Mouse (Mus musculus) midbrain, embryonic 14.5 days (tissue): ENCODE results near the gene Matn1. TPM values are rescaled to one million over a fixed set of nuclear protein-coding genes. Genes with fewer than 3 reads are reported as not detected.
A peak's percentile ranks its signal among the peaks of the same experiment; 100 is the strongest.

Experiments used
- ATAC-seq: fragments of 200-750 bp; cut with Nextera tagmentation; 2 replicates; pipeline ENCODE4 v1.8.0; 2017; ENCODE audit warnings: moderate number of reproducible peaks, moderate library complexity; ENCODE audit not compliant: low FRiP score, low TSS enrichment
- DNase-seq: peaks from one replicate; pipeline ENCODE4 v3.0.0-alpha.2; 2015
- H3K27ac ChIP-seq: fragments of 300-500 bp; sonication (generic); replicated peaks from 2 replicates; pipeline ENCODE4 v1.5.1; 2014; ENCODE audit warnings: mild to moderate bottlenecking, low read depth, low read length, moderate library complexity
- H3K27me3 ChIP-seq: fragments of 300-500 bp; sonication (generic); 2 replicates; pipeline ENCODE4 v1.6.1; 2014; ENCODE audit warnings: low read length, control low read depth, mixed read lengths; ENCODE audit not compliant: control insufficient read depth, insufficient read depth
- H3K36me3 ChIP-seq: fragments of 300-500 bp; sonication (generic); 2 replicates; pipeline ENCODE4 v1.6.1; 2014; ENCODE audit warnings: low read length, control low read depth; ENCODE audit not compliant: control insufficient read depth, insufficient read depth
- H3K4me1 ChIP-seq: fragments of 300-500 bp; sonication (generic); 2 replicates; pipeline ENCODE4 v1.6.1; 2014; ENCODE audit warnings: mild to moderate bottlenecking, antibody characterized with exemption, low read length, control low read depth; ENCODE audit not compliant: control insufficient read depth, insufficient read depth
- H3K4me2 ChIP-seq: fragments of 300-500 bp; sonication (generic); 2 replicates; pipeline ENCODE4 v1.6.1; 2014; ENCODE audit warnings: mild to moderate bottlenecking, low read length, moderate library complexity
- H3K4me3 ChIP-seq: fragments of 300-500 bp; sonication (generic); replicated peaks from 2 replicates; pipeline ENCODE4 v1.5.1; 2014; ENCODE audit warnings: low read depth, low read length
- H3K9ac ChIP-seq: fragments of 300-500 bp; sonication (generic); replicated peaks from 2 replicates; pipeline ENCODE4 v1.6.1; 2014; ENCODE audit warnings: mild to moderate bottlenecking, low read length, moderate library complexity
- H3K9me3 ChIP-seq: fragments of 300-500 bp; sonication (generic); 2 replicates; pipeline ENCODE4 v1.6.1; 2016; ENCODE audit warnings: low read length, control low read depth, mixed read lengths; ENCODE audit not compliant: control insufficient read depth
- WGBS: fragments of 180-500 bp; shearing (Covaris S2); extraction: QIAGEN DNeasy Blood & Tissue Kit; methylation state at CpG from one replicate; pipeline ENCODE4 v1.1.7; 2014; 5-methylcytosine and 5-hydroxymethylcytosine counted together
- polyA plus RNA-seq: library from polyadenylated mRNA; unstranded; fragments of >200 nt; fragmentation: Nextera tagmentation; extraction: Ambion mirVana; gene quantifications from 2 replicates; pipeline ENCODE4 v1.2.1, GENCODE M21; 2014

Gene Matn1
- polyA plus RNA-seq, 1 experiment from 2014 or later: not detected

DNA sequence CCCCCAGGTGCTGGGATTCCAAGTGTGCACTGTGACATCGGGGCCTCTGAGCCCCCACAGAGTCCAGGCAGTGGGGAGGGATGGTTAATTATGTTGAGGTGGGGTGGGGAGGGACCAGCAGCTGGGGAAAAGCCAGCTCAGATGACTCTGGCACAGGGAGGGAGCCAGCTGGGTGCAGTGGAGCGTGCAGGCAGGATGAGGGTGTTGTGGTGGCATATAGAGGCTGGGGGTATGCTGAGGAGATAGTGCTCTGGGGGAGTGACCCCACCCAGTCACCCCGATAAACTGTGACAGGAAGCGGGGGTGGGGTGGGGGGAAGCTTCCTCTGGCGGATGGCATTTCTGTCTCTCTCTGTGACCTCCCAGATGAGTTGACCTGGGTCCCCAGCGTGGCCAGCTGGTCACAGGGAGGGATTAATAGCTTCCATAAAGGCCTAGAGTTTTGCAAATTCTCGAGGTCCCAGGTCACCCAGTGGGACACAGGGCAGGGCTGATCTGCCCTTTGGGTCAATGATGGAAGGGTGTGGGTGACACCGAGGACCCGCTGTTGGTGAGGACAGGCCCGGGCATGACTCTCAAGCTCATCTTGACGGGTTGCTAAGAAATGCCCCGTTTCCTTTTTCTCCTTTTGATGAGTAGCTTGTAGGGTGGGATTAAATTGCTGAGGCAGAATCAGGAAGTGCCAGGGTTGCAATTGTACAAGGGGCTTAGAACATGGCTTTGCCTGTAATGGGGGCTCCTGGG is 23.1 kb upstream of the Matn1 start:
- no peak for DNase-seq
- Histone ChIP-seq H3K4me1 (peaks cover 8% of the 10 kb centered on the region; the same call in 1 of the 2 replicates), H3K36me3 (no peaks in the 10 kb centered on the region), H3K9me3 (no peaks in the 10 kb centered on the region), H3K27ac (no peak overlapping the region), H3K4me2 (no peak overlapping the region), H3K27me3 (no peaks in the 10 kb centered on the region), H3K9ac (no peak overlapping the region), H3K4me3 (no peak overlapping the region)
- ATAC-seq: no peak
- whole genome bisulfite sequencing: 30% methylated on average over 12 of the region's 12 CpGs

DNA sequence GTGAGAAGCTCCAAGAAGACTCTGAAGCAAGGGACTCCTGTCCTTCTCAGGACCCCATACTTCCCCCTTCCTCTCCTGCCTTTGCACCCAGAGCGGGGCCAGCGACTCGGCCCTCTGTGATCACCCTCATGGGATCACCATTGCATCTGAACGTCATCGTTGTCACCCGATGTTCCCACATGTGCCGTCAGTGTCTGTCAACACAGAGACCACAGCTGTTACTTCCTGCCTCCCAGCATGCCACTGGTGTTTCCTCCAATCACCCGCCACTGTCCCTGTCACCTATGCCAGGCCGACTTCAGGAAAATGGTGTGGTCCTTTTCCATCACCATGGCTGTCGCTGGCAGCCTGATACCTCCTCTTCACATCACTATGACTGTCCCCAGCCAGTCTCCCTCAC is 22.2 kb upstream of the Matn1 start:
- no peaks in the 10 kb centered on the region for H3K9me3 ChIP-seq
- 83% methylated on average over 10 of the region's 10 CpGs for WGBS
- no peak overlapping the region for H3K4me3 ChIP-seq
- H3K36me3 ChIP-seq: no peaks in the 10 kb centered on the region
- no peak overlapping the region for H3K4me2 ChIP-seq
- no peaks in the 10 kb centered on the region for H3K27me3 ChIP-seq
- H3K4me1 ChIP-seq: peaks cover 8% of the 10 kb centered on the region; the same call in 1 of the 2 replicates
- no peak overlapping the region for H3K9ac ChIP-seq
- DNase-seq: no peak
- no peak overlapping the region for H3K27ac ChIP-seq
- ATAC-seq: no peak

DNA sequence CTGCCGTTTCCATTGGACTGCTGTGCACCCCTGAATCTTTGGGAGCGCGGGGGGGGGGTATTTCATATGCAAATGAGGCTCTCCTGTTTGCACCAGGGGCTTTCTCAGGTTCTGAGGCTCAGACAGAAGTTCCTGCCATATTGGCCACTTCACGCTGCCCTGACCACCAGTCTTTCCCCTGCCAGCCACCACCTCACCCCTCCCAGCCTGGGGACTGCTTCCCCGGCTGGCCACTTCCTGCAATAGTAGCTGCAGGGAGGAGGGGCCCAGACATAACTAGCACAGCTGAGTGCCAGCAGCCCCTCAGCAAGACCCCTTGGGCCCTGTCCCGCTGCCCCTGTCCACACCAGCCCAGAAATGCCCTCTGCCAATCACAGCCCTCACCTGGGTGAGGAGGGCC is 17.9 kb upstream of the Matn1 start:
- no peak for ATAC-seq
- Histone ChIP-seq H3K4me1 (no peaks in the 10 kb centered on the region), H3K4me3 (no peak overlapping the region), H3K4me2 (no peak overlapping the region), H3K9ac (no peak overlapping the region), H3K36me3 (no peaks in the 10 kb centered on the region), H3K9me3 (no peaks in the 10 kb centered on the region), H3K27ac (no peak overlapping the region), H3K27me3 (no peaks in the 10 kb centered on the region)
- WGBS: 52% methylated on average over 6 of the region's 6 CpGs
- DNase-seq: no peak

DNA sequence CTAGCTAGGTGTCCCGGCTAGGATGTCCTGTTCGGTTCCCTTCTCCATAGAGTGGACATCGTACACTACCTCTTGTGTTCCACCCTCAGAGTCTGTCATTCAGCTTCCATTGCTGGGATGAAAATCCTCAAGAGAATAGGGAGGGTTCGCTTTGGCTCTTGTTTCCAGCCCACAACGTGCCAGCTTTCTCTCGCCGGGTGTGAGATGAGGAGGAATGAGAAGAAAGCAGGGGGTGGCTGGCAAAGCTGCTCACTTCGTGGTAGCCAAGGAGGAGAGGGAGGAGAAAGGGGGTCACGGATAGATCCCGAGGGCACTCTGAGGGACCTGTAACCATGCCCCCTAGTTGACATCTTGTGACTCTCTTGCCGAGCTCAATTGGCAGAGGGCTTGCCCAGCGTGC is 16.4 kb upstream of the Matn1 start:
- no peaks in the 10 kb centered on the region for H3K36me3 ChIP-seq
- 86% methylated on average over 12 of the region's 12 CpGs for WGBS

DNA sequence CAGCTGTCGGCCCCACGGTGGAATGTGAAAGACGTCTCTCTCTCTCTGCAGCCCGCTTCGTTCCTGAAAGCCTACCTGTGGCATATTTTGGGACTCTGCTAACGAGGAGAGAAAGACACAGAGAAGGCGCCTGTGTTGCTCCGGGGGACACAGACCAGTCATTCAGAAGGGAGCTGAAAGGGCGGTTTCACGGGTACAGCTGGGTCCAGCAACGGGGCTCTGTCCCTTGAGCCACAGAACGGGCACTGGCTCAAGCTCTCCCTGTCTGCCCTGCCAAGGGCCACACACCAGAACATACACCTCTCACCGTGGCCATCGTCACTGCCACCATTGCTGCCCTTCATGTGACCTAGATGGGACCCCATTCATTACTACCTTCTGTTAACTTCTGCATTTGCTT is 1.5 kb upstream of the Matn1 start:
- 72% methylated on average over 14 of the region's 14 CpGs for WGBS
- no peak for ATAC-seq

More for the DNA sequence above, 16.4 kb upstream of the Matn1 start:
- Histone ChIP-seq H3K4me3 (no peak overlapping the region), H3K4me2 (no peak overlapping the region), H3K4me1 (no peaks in the 10 kb centered on the region), H3K9ac (no peak overlapping the region), H3K27me3 (no peaks in the 10 kb centered on the region), H3K9me3 (no peaks in the 10 kb centered on the region), H3K27ac (no peak overlapping the region)
- DNase-seq (no peak), ATAC-seq (no peak)

DNA sequence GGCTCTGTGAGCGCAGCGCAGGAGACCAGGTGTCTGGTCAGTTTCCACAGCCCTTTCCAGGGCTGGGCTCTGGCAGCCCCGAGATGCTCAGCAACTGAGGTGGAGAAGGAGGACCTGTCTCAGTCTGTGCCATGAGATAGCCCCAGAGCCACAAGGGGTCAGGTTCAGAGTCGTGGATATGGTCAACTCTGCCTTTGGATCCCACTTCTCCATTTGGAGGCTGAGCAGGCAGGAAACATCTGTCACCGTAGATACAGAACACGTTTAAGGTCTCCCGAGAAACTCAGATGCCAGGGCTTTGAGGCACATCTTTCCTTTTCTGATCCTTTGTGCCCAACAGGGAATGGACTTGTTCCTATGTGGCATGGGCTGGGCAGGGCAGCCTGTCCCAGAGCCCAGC is 594 bp downstream of the Matn1 start:
- H3K9ac ChIP-seq: no peak overlapping the region
- ATAC-seq: no peak
- H3K27ac ChIP-seq: no peak overlapping the region
- WGBS: 84% methylated on average over 7 of the region's 7 CpGs
- H3K9me3 ChIP-seq: no peaks in the 10 kb centered on the region
- no peak overlapping the region for H3K4me3 ChIP-seq
- H3K4me2 ChIP-seq: no peak overlapping the region
- no peaks in the 10 kb centered on the region for H3K27me3 ChIP-seq
- no peak for DNase-seq
- H3K36me3 ChIP-seq: no peaks in the 10 kb centered on the region
- no peaks in the 10 kb centered on the region for H3K4me1 ChIP-seq

More for the DNA sequence above, 1.5 kb upstream of the Matn1 start:
- no peaks in the 10 kb centered on the region for H3K36me3 ChIP-seq
- no peak overlapping the region for H3K27ac ChIP-seq
- H3K9ac ChIP-seq: no peak overlapping the region
- no peaks in the 10 kb centered on the region for H3K9me3 ChIP-seq
- H3K27me3 ChIP-seq: no peaks in the 10 kb centered on the region
- no peak for DNase-seq
- H3K4me3 ChIP-seq: no peak overlapping the region
- no peaks in the 10 kb centered on the region for H3K4me1 ChIP-seq
- no peak overlapping the region for H3K4me2 ChIP-seq

DNA sequence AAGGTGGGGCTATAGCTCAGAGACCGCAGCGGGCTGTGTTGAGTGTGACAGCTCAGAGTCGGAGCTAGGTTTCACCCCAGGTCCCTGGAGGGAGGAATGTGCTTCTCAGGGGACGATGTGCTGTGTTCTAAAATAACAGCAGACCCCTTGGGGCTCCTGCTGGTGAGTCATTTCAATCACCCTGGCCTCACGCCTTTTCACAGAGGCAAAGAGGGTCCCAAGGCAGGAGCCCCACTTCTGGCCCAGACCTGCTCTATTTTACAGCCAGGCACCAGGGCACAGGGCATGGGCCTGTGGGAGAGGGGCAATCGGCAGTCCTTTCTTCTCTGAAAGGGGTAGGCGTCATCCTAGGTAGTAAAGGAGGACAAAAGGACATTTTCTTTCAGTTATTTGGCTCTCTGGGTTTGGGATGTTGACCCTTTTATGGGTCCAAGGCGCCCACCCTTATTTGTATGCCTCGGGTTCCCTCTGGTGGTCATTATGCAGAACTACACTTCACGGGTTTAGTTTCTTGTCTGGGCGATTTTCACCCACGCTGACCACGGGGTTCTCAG is 3.0 kb downstream of the Matn1 start:
- no peak overlapping the region for H3K27ac ChIP-seq
- 24% methylated on average over 13 of the region's 13 CpGs for WGBS
- H3K4me1 ChIP-seq: no peaks in the 10 kb centered on the region
- ATAC-seq (no peak), DNase-seq (peak; percentile 88)
- H3K27me3 ChIP-seq: no peaks in the 10 kb centered on the region
- H3K36me3 ChIP-seq: no peaks in the 10 kb centered on the region
- H3K9me3 ChIP-seq: no peaks in the 10 kb centered on the region
- no peak overlapping the region for H3K4me3 ChIP-seq
- no peak overlapping the region for H3K4me2 ChIP-seq
- no peak overlapping the region for H3K9ac ChIP-seq

DNA sequence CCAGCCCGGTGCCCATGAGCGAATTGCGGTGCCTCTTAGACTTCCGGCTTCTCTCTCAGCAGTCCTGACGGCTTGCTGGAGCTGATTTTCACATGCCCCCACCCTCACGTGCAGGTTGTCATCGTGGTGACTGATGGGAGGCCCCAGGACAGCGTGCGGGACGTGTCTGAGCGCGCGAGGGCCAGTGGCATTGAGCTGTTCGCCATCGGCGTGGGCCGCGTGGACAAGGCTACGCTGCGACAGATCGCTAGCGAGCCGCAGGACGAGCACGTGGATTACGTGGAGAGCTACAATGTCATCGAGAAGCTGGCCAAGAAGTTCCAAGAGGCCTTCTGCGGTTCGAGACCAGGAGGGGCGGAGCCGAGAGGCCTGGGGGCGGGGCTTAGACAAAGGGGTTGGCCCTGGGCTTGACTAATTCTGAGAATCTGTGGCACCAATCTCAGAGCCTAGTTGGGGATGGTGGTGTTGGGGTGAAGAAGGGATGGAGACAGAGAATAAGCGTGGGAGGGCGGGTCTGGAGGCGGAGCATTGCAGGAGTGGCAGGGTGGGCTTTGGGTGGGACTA is 5.7 kb downstream of the Matn1 start:
- H3K4me1 ChIP-seq: no peaks in the 10 kb centered on the region
- ATAC-seq: no peak
- H3K4me2 ChIP-seq: no peak overlapping the region
- DNase-seq: no peak
- no peak overlapping the region for H3K27ac ChIP-seq
- no peaks in the 10 kb centered on the region for H3K27me3 ChIP-seq
- H3K9me3 ChIP-seq: no peaks in the 10 kb centered on the region
- no peak overlapping the region for H3K4me3 ChIP-seq
- WGBS: 88% methylated on average over 35 of the region's 35 CpGs
- H3K36me3 ChIP-seq: no peaks in the 10 kb centered on the region
- no peak overlapping the region for H3K9ac ChIP-seq

DNA sequence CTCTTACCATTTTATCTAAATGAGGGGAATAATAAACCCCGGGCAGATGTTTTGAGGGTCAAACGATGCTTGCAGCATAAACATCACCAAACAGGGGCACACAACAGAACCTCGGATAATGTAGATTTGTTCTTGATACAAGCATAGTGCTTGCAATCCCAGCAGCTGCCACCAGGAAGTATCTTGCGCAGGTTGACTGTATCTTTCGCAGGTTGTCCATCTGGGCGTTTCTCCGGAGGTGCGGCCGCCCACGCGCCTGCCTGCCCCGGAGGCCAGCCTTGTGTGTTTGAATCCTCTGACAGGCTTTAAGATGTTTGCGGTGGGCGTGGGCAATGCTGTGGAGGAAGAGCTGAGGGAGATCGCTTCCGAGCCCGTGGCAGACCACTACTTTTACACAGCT is 8.3 kb downstream of the Matn1 start:
- 51% methylated on average over 17 of the region's 17 CpGs for WGBS
- Histone ChIP-seq H3K4me2 (no peak overlapping the region), H3K4me3 (no peak overlapping the region), H3K9ac (no peak overlapping the region), H3K27me3 (no peaks in the 10 kb centered on the region), H3K27ac (no peak overlapping the region), H3K36me3 (no peaks in the 10 kb centered on the region), H3K4me1 (no peaks in the 10 kb centered on the region), H3K9me3 (no peaks in the 10 kb centered on the region)
- ATAC-seq: no peak
- peak; percentile 51 for DNase-seq
